Mouse (Mus musculus) limb, embryonic 13.5 days (tissue): ENCODE measurements around the gene Jdp2. TPM values are rescaled to one million over a fixed set of nuclear protein-coding genes. Genes with fewer than 3 reads are reported as not detected.

ENCODE experiments used
- ATAC-seq: fragments of 200-750 bp; cut with Nextera tagmentation; 2 replicates; pipeline ENCODE4 v1.8.0; 2017; ENCODE audit warnings: low read depth, moderate number of reproducible peaks, moderate TSS enrichment; ENCODE audit not compliant: low FRiP score
- H3K27ac ChIP-seq: fragments of 300-500 bp; sonication (generic); 2 replicates; pipeline ENCODE4 v1.5.1; 2015; ENCODE audit warnings: inconsistent platforms, mild to moderate bottlenecking, moderate library complexity
- H3K27me3 ChIP-seq: fragments of 300-500 bp; sonication (generic); 2 replicates; pipeline ENCODE4 v1.6.1; 2015; ENCODE audit warnings: mild to moderate bottlenecking, inconsistent platforms
- H3K36me3 ChIP-seq: fragments of 300-500 bp; sonication (generic); 2 replicates; pipeline ENCODE4 v1.6.1; 2015; ENCODE audit warnings: inconsistent platforms, mild to moderate bottlenecking, moderate library complexity
- H3K4me1 ChIP-seq: fragments of 300-500 bp; sonication (generic); 2 replicates; pipeline ENCODE4 v1.6.1; 2015; ENCODE audit warnings: inconsistent platforms
- H3K4me2 ChIP-seq: fragments of 300-500 bp; sonication (generic); replicated peaks from 2 replicates; pipeline ENCODE4 v1.6.1; 2015; ENCODE audit warnings: inconsistent platforms, mild to moderate bottlenecking, moderate library complexity
- H3K4me3 ChIP-seq: fragments of 300-500 bp; sonication (generic); 2 replicates; pipeline ENCODE4 v1.5.1; 2015; ENCODE audit warnings: moderate library complexity, mild to moderate bottlenecking, inconsistent platforms
- H3K9ac ChIP-seq: fragments of 300-500 bp; sonication (generic); 2 replicates; pipeline ENCODE4 v1.6.1; 2015; ENCODE audit warnings: mild to moderate bottlenecking, inconsistent platforms
- H3K9me3 ChIP-seq: fragments of 300-500 bp; sonication (generic); 2 replicates; pipeline ENCODE4 v1.6.1; 2016; ENCODE audit warnings: inconsistent platforms
- WGBS: fragments of 180-500 bp; shearing (Covaris S2); methylation state at CpG from one replicate; pipeline ENCODE4 v1.1.7; 2015; 5-methylcytosine and 5-hydroxymethylcytosine counted together
- polyA plus RNA-seq: library from polyadenylated mRNA; unstranded; fragments of >200 nt; fragmentation: Nextera tagmentation; extraction: Ambion mirVana; gene quantifications from 2 replicates; pipeline ENCODE4 v1.2.1, GENCODE M21; 2015

The Jdp2 gene
- polyA plus RNA-seq, 1 experiment from 2014 or later = 1.2 TPM

DNA sequence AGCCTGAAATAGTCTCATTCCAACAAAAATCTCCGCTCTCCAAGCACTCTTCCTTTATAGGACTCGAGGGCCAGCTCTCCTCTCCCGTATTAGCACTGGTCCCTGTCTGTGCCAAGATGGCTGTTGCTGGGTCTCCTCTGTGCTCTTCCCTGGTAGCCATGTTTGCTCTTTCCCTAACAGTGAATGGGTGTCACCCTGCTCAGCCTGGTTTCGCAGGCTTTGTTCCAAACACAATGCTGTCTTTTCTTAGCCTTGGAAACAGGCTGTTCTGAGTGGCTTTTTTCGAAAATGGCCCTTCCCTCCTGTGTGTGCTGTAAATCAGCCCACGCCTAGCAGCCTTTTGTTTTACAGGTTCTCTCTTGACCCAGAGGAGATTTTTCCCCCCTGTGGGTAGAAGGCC lies 22.2 kb downstream of the Jdp2 start:
- no peaks in the 10 kb centered on the region for H3K9me3 ChIP-seq
- H3K4me2 ChIP-seq = no peak overlapping the region
- H3K4me3 ChIP-seq = no peak overlapping the region
- peaks cover 21% of the 10 kb centered on the region for H3K4me1 ChIP-seq
- WGBS = 75% methylated on average over 6 of the region's 6 CpGs
- no peaks in the 10 kb centered on the region for H3K27me3 ChIP-seq
- H3K27ac ChIP-seq = no peak overlapping the region; the same call in 1 of the 2 replicates
- no peak overlapping the region for H3K9ac ChIP-seq
- ATAC-seq = no peak
- H3K36me3 ChIP-seq = peaks cover 42% of the 10 kb centered on the region

DNA sequence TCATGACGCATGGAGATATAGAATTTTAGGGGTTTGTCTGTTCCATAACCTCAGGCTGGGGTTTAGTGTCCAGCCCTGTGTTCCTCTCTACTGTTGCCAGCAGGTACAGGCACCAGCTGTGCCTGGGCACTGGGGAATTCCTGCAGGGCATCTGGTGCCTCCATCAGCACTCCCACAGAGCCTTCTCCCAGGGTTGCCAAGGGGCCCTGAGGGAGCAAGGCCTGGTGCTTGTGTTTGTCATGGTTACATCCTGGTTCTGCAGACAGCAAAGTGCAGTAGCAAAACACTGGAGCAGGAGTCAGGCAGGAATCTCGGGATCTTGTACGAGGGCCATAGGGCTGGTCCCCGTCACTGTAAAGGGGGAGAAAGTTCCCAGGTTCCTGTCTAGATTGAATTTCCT lies 22.8 kb downstream of the Jdp2 start:
- no peak overlapping the region for H3K9ac ChIP-seq
- peaks cover 23% of the 10 kb centered on the region for H3K4me1 ChIP-seq
- H3K9me3 ChIP-seq = no peaks in the 10 kb centered on the region
- H3K4me2 ChIP-seq = no peak overlapping the region
- WGBS = 75% methylated on average over 4 of the region's 4 CpGs
- no peak overlapping the region for H3K4me3 ChIP-seq
- ATAC-seq = no peak
- H3K27ac ChIP-seq = no peak overlapping the region
- H3K27me3 ChIP-seq = no peaks in the 10 kb centered on the region
- peaks cover 40% of the 10 kb centered on the region for H3K36me3 ChIP-seq

DNA sequence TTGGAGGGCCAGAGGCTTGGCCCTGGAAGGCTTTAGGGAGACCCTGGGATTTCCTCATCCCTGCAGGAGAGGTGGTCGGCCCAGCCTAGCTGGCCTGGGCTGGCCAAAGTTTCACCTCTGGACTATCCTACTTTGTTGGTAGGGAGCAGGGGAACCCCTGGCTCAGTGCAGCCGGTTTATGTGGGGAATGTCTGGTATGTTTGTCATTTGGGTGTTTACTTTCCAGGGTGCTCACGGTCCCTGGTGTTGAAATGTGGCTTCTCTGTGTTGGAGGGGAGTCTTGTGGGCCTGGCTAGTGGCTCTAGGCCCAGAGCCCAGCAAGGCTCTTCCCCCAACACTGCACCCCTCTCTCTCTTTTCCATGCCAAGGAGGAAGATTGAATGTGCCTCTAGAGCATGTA lies 24.9 kb downstream of the Jdp2 start:
- Histone ChIP-seq H3K4me1 (peaks cover 18% of the 10 kb centered on the region), H3K27me3 (no peaks in the 10 kb centered on the region), H3K9ac (no peak overlapping the region), H3K27ac (no peak overlapping the region), H3K4me3 (no peak overlapping the region), H3K9me3 (no peaks in the 10 kb centered on the region), H3K4me2 (no peak overlapping the region), H3K36me3 (peaks cover 33% of the 10 kb centered on the region)
- ATAC-seq = no peak
- WGBS = 41% methylated on average over 3 of the region's 3 CpGs

DNA sequence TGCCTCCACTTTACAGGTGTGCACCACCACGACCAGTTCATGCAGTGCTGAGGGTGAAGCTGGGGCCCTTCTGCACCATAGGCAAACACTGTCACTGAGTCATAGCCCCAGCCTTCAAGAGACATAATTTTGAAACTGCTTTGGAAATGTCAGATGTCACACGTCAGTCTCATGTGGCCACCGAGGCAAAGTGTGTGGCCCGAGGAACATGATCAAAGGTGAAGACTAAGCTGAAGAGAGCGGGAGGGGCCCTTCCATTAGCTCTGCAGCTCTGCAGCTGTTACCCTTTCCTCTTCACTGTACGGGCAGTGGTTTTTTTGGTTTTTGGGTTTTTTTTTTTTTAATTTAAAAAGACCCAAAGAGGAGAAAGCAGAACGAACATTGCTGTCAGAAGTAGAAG lies 25.8 kb downstream of the Jdp2 start:
- H3K4me1 ChIP-seq = peaks cover 23% of the 10 kb centered on the region
- H3K27ac ChIP-seq = no peak overlapping the region
- H3K36me3 ChIP-seq = peaks cover 29% of the 10 kb centered on the region
- ATAC-seq = no peak
- no peaks in the 10 kb centered on the region for H3K27me3 ChIP-seq
- H3K9me3 ChIP-seq = no peaks in the 10 kb centered on the region
- 77% methylated on average over 7 of the region's 7 CpGs for WGBS
- H3K4me2 ChIP-seq = no peak overlapping the region
- H3K9ac ChIP-seq = no peak overlapping the region
- H3K4me3 ChIP-seq = no peak overlapping the region

DNA sequence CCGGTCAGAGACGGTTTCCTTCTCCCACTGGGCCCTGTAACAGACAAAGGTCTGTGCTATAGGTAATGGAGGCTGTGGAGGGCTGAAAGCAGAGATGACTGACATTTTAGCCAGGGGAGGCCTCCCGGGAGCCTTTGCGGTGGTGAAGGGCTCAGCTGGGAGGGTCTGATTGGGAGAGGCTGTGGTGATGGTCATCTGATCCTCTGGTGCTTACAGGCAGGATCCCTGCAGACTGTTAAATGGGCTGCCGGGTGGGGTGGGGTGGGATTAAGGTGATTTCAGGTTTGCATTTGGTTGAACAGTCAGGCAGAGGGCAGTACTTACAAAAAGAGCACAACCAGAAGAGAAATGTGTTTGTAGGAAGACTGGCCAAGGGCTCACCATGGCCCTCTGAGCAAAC lies 27.0 kb downstream of the Jdp2 start:
- Histone ChIP-seq H3K27ac (no peak overlapping the region), H3K9me3 (no peaks in the 10 kb centered on the region), H3K4me1 (peaks cover 29% of the 10 kb centered on the region), H3K36me3 (peaks cover 21% of the 10 kb centered on the region), H3K9ac (no peak overlapping the region), H3K4me3 (no peak overlapping the region), H3K27me3 (no peaks in the 10 kb centered on the region), H3K4me2 (no peak overlapping the region)
- WGBS = 48% methylated on average over 5 of the region's 5 CpGs
- no peak for ATAC-seq

DNA sequence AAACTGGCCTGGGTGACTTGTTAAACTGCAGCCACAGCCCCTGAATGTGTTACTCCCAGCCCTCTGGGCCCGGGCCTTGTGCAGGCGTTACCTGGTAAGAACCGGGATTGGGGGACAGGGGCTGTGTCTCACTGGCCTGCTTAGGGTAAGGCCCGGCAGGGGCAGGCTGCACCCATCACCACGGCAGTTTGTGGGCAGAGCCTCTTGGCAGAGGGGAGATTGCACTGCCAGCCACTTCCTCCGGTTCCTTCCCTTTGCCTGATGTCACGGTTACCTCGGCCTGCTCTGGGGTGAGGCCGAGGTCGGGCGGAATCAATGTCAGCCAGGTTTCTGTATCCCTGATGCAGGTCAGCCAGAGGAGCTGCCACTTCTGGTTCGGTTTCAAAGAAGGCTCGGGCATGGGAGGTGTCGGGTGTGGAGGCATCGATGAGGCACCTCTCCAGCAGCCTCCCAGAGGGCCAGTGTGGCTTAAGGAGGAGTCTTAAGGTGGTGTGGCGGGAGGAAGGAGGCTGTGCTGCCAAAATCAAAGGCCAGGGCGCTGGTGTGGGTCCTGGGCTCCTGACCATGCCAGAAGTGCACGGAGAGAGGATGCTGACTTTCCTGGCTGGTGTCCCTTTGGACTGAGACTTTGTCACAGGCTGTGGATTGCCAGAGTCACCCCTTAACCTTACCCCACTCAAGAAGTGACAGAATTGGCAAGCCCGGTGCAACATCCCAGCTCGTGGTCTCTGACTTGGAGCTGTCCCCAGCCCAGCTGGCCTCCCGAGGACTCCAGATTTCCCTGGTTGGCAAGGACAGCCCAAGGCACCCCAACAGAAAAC lies 31.0 kb downstream of the Jdp2 start:
- Histone ChIP-seq H3K9ac (no peak overlapping the region), H3K27ac (no peak overlapping the region), H3K9me3 (no peaks in the 10 kb centered on the region), H3K27me3 (no peaks in the 10 kb centered on the region), H3K36me3 (peaks cover 36% of the 10 kb centered on the region), H3K4me2 (no peak overlapping the region), H3K4me1 (peaks cover 21% of the 10 kb centered on the region), H3K4me3 (no peak overlapping the region)
- WGBS = 65% methylated on average over 21 of the region's 21 CpGs
- no peak for ATAC-seq

DNA sequence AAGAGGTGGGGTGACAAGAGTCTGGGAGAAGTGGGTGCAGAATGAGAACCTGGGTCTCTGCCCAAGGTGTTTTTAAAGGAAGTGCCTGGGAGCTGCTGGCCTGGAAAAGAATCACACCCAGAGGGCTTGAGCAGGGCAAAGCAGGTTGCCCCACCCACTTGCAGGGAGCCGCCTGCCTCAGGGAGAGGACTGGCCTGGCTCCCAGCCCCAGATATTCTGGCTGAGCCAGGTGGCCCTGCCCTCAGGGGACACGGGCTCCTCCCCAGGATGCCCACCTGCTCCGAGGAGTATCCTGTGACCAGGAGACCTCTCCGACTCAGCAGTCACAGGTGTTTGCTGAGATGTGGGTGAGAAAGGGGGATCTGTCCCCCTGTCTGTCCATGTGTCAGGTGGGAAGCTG lies 32.4 kb downstream of the Jdp2 start:
- H3K4me1 ChIP-seq = peaks cover 13% of the 10 kb centered on the region
- no peak for ATAC-seq
- peaks cover 34% of the 10 kb centered on the region for H3K36me3 ChIP-seq
- H3K27ac ChIP-seq = no peak overlapping the region
- no peak overlapping the region for H3K9ac ChIP-seq
- no peak overlapping the region for H3K4me3 ChIP-seq
- H3K4me2 ChIP-seq = no peak overlapping the region
- H3K27me3 ChIP-seq = no peaks in the 10 kb centered on the region
- no peaks in the 10 kb centered on the region for H3K9me3 ChIP-seq
- 59% methylated on average over 4 of the region's 4 CpGs for WGBS

DNA sequence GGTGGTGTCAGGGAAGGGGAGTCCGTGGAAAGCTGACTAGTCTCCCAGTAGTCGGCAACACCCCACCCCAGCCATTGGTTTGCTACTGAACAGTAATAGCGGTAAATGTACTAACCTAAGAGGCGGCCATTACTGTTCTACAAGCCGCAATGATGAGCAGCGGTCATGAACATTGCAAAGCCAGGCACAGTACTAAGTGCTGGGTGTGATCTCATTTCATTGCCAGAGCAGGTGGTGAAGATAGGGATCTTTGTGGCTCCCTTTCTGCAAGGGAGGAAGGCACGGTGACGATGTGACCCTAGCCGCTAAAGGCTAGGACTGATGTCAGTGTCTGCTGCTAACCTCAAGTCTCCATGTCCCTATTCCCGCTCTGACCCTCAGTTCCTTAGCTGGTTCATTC lies 33.5 kb downstream of the Jdp2 start:
- no peak for ATAC-seq
- Histone ChIP-seq H3K9me3 (no peaks in the 10 kb centered on the region), H3K36me3 (peaks cover 34% of the 10 kb centered on the region), H3K4me2 (no peak overlapping the region), H3K27ac (no peak overlapping the region), H3K27me3 (no peaks in the 10 kb centered on the region), H3K4me3 (no peak overlapping the region), H3K9ac (no peak overlapping the region), H3K4me1 (peaks cover 13% of the 10 kb centered on the region)
- 91% methylated on average over 10 of the region's 10 CpGs for WGBS

DNA sequence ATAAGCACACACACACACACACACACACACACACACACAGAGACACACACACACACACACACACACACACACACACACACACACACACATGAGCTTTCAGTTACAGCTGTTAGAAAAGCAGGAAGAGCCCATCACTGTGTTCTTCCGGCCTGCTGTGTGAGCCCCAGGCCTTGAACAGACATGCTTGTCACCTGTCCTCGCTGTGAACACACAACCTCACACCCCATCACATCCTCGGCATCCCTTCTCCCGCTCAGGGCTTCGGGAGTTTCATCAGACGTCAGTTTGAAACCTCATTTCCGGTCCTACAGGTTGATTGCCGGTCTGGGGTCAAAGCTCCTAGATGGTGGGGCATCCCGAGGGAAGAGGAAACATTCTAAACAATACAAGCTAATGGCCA lies 39.1 kb downstream of the Jdp2 start:
- peaks cover 58% of the 10 kb centered on the region for H3K36me3 ChIP-seq
- no peak overlapping the region for H3K4me3 ChIP-seq
- H3K27me3 ChIP-seq = no peaks in the 10 kb centered on the region
- no peak for ATAC-seq
- WGBS = 74% methylated on average over 9 of the region's 9 CpGs
- H3K4me2 ChIP-seq = no peak overlapping the region
- H3K4me1 ChIP-seq = no peaks in the 10 kb centered on the region
- no peaks in the 10 kb centered on the region for H3K9me3 ChIP-seq
- no peak overlapping the region for H3K9ac ChIP-seq
- H3K27ac ChIP-seq = no peak overlapping the region

DNA sequence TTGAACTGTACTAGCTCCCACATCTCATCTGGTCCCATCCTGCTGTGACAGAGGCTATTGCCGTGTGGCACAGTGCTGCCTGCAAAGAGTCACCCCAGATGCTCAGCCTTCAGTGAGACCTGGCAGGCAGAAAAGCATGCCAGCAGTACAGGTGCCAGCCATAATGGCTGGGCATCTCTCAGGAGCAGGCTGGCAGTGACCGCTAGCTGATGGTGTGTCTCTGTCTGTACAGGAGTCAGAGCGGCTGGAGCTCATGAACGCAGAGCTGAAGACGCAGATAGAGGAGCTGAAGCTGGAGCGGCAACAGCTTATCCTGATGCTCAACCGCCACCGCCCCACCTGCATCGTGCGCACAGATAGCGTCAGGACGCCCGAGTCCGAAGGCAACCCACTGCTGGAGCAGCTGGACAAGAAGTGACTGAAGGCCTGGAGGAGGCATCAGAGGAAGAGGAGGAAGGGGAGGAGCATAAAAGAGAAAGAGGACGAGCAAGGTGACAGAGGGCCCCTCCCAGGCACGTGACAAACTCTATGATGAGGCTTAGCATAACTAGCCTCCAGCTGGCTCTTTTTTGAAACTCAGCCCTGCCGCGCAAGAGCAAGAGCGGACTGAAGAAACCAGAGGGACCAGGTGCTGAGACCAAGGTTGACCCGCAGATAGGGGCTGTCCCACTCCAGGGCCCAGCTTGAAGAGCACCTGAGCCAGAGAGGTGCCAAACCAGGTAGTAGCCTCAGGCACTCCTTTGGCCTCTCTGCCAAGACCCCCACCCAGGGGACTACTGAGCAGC lies 39.9 kb downstream of the Jdp2 start:
- H3K9ac ChIP-seq = no peak overlapping the region
- H3K4me1 ChIP-seq = no peaks in the 10 kb centered on the region
- H3K36me3 ChIP-seq = peaks cover 51% of the 10 kb centered on the region
- H3K4me3 ChIP-seq = no peak overlapping the region
- no peak overlapping the region for H3K27ac ChIP-seq
- H3K4me2 ChIP-seq = no peak overlapping the region
- no peak for ATAC-seq
- no peaks in the 10 kb centered on the region for H3K27me3 ChIP-seq
- 79% methylated on average over 20 of the region's 20 CpGs for WGBS
- H3K9me3 ChIP-seq = no peaks in the 10 kb centered on the region

DNA sequence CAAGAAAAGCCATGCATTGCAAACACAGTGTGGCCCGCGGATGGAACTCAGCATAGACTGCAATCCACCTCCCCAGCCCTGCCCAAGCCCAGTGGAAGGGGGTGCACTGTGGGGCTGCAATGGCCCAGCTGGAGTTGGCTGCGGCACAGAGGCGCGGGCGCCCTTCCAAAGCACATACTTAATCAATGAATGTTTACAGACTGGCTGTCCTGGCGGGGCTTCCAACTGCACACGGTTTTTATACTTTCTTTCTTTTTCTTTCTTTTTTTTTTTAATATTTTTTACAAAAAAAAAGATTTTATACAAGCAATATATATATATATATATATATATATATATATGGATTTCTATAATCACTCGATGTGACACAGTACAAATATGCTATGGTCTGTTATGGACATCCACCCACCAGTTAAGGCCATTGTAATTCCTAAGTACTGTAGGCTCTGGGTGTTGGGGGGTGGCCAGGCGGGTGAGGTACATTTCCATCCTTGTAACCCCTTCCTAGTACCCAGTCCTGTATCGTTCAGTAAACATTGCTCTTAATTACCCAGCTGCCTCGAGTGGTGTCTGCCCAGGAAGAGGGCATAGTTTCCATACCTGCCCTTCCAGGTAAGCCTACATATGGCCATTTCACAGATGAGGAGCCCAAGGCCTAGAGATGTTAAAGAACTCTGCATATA lies 40.6 kb downstream of the Jdp2 start:
- Histone ChIP-seq H3K9me3 (no peaks in the 10 kb centered on the region), H3K4me2 (no peak overlapping the region), H3K27ac (no peak overlapping the region), H3K9ac (no peak overlapping the region), H3K4me3 (no peak overlapping the region), H3K27me3 (no peaks in the 10 kb centered on the region), H3K4me1 (no peaks in the 10 kb centered on the region), H3K36me3 (peaks cover 48% of the 10 kb centered on the region)
- WGBS = 81% methylated on average over 12 of the region's 12 CpGs
- no peak for ATAC-seq

DNA sequence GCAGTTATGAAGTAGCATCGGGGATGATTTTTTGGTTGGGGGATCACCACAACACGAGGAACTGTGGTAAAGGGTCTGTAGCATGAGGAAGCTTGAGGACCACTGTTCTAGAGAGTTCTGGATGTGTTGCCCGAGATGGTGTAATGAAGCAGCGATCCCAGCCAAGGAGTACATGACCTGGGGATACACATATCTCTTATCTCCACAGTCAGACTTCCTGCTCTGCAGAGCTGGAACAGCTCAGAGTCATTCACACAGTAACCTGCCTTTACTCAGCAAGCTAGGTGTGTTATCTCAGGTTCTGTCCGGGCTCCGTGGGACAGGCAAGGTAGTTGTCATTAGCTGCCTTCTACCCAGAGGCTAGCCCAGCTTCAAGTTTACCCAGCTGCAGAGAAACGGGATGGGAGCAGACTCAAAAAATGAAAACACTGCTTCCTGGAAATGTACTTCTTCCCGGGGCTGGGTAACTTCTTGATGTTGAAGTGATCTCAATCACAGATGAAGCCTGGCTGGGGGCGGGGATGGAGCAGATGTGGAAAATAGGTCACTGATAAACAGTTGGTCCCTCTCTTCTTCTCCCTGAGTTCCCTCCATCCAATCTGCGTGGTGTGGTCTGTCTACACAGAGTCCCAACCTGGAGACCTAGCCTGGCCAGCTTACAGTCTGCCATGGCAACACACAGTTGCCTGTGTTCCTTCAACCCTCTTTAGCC lies 42.2 kb downstream of the Jdp2 start:
- Histone ChIP-seq H3K9ac (no peak overlapping the region), H3K4me1 (no peaks in the 10 kb centered on the region), H3K27me3 (no peaks in the 10 kb centered on the region), H3K9me3 (no peaks in the 10 kb centered on the region), H3K4me3 (no peak overlapping the region), H3K27ac (no peak overlapping the region), H3K36me3 (peaks cover 48% of the 10 kb centered on the region), H3K4me2 (no peak overlapping the region)
- 78% methylated on average over 10 of the region's 10 CpGs for WGBS
- ATAC-seq = no peak
